Comparison of ENCODE assay signal across 25 mouse cellular contexts in genomic region chr9:29451232-29451631, GRCm38 (mm10).
"Had no signal": no experiment of that assay in that cellular context is flagged by ENCODE, and none has a peak within 500 bp of the region (broad histone marks: within the 10 kb centered on the region; RNA-seq: fewer than 3 reads in every experiment).

No protein-coding gene starts in this region.

- H3K27ac ChIP-seq: forebrain, embryonic 15.5 days; hindbrain, embryonic 13.5 days; hindbrain, embryonic 15.5 days; hindbrain, postnatal 0 days; kidney, embryonic 15.5 days; kidney, postnatal 0 days; limb, embryonic 13.5 days; limb, embryonic 15.5 days; liver, embryonic 12.5 days; liver, embryonic 14.5 days had no signal

- H3K4me2 ChIP-seq: forebrain, embryonic 15.5 days; heart, embryonic 11.5 days; hindbrain, embryonic 13.5 days; hindbrain, embryonic 15.5 days; kidney, embryonic 15.5 days; limb, embryonic 13.5 days; limb, embryonic 15.5 days; liver, embryonic 12.5 days had no signal

- H3K9ac ChIP-seq: forebrain, embryonic 15.5 days; forebrain, postnatal 0 days; hindbrain, embryonic 13.5 days; hindbrain, embryonic 15.5 days; kidney, embryonic 15.5 days; limb, embryonic 13.5 days; limb, embryonic 15.5 days; liver, embryonic 12.5 days; liver, embryonic 14.5 days had no signal

- DNase-seq: forebrain, postnatal 0 days; gastrocnemius, postnatal 14 days; gastrocnemius, postnatal 36 days; heart, postnatal 10 days; kidney, adult 11 months; kidney, adult 2 months; kidney, adult 9 months; kidney, postnatal 14 days; kidney, postnatal 36 days; layer of hippocampus, adult 9-11 months; layer of hippocampus, postnatal 36 days; left cerebral cortex, postnatal 4 days; lung, adult 18-20 months had no signal

- ATAC-seq: forebrain, embryonic 15.5 days; forebrain, postnatal 0 days; hindbrain, postnatal 0 days; intestine, embryonic 16.5 days; liver, embryonic 12.5 days had no signal

- H3K4me3 ChIP-seq: forebrain, embryonic 15.5 days; hindbrain, embryonic 13.5 days; hindbrain, embryonic 15.5 days; kidney, embryonic 15.5 days; limb, embryonic 13.5 days; limb, embryonic 15.5 days; liver, embryonic 12.5 days had no signal

- H3K36me3 ChIP-seq: forebrain, embryonic 15.5 days; hindbrain, embryonic 13.5 days; hindbrain, embryonic 15.5 days; kidney, embryonic 15.5 days; limb, embryonic 13.5 days; limb, embryonic 15.5 days; liver, embryonic 12.5 days had no signal

- H3K4me1 ChIP-seq: forebrain, embryonic 15.5 days; hindbrain, embryonic 13.5 days; hindbrain, embryonic 15.5 days; kidney, embryonic 15.5 days; limb, embryonic 13.5 days; limb, embryonic 15.5 days; liver, embryonic 12.5 days had no signal

- H3K9me3 ChIP-seq: forebrain, embryonic 15.5 days; hindbrain, embryonic 13.5 days; hindbrain, embryonic 15.5 days; kidney, embryonic 15.5 days; limb, embryonic 13.5 days; limb, embryonic 15.5 days; liver, embryonic 12.5 days had no signal

- H3K27me3 ChIP-seq: forebrain, embryonic 15.5 days; hindbrain, embryonic 13.5 days; hindbrain, embryonic 15.5 days; kidney, embryonic 15.5 days; liver, embryonic 12.5 days had no signal
